Comparison of ENCODE assay signal across 8 mouse cellular contexts in genomic region chr10:4387701-4388383, GRCm38 (mm10). TPM values are rescaled to one million over a fixed set of nuclear protein-coding genes. Genes with fewer than 3 reads are reported as not detected.
DNase-seq lines count a peak whose midpoint lies in the region; ATAC-seq and TF ChIP-seq lines count a peak whose summit lies in the region.

TSS of gene Zbtb2 (minus strand) at chr10:4388108.

- peaks cover 2% of the 10 kb centered on the region; the same call in 1 of the 2 replicates for H3K36me3 ChIP-seq in embryonic facial prominence, embryonic 12.5 days
- H3K36me3 ChIP-seq in liver, adult 2 months (ENCODE audit: control insufficient read depth, insufficient read depth, low read length), result peaks cover under 1% of the 10 kb centered on the region; the same call in 1 of the 2 replicates

- H3K4me2 ChIP-seq in embryonic facial prominence, embryonic 12.5 days (replicated peaks), result peak within 1 kb of the TSS; percentile 92

- peak within 1 kb of the TSS; percentile 100 for H3K9ac ChIP-seq in embryonic facial prominence, embryonic 12.5 days
- H3K9ac ChIP-seq in liver, adult 2 months (ENCODE audit: low read depth, low read length), result peak within 1 kb of the TSS; percentile 98

- no peak for TF ChIP-seq POLR2A in liver, adult 2 months (IDR thresholded peaks at IDR 0.05; ENCODE audit: extremely low read depth, insufficient read depth, low read length)

- WGBS in embryonic facial prominence, embryonic 12.5 days, result 1% methylated on average over 64 of the region's 87 CpGs
- under 1% methylated on average over 53 of the region's 87 CpGs for WGBS in liver, adult 2 months

- no peak for ATAC-seq in embryonic facial prominence, embryonic 12.5 days (ENCODE audit: insufficient number of reproducible peaks, insufficient read depth, low FRiP score, low TSS enrichment)
- ATAC-seq in monocyte, adult 5-6 weeks (replicated peaks; ENCODE audit: insufficient number of reproducible peaks, low FRiP score, low TSS enrichment, poor library complexity, severe bottlenecking), result no peak

- H3K9me3 ChIP-seq in embryonic facial prominence, embryonic 12.5 days, result no peaks in the 10 kb centered on the region

- peak within 1 kb of the TSS; percentile 99 for H3K27ac ChIP-seq in embryonic facial prominence, embryonic 12.5 days
- H3K27ac ChIP-seq in liver, adult 2 months (replicated peaks; ENCODE audit: insufficient read depth, low read depth, low read length), result peak within 1 kb of the TSS; percentile 98

- no peak for TF ChIP-seq CTCF in liver, adult 2 months (IDR thresholded peaks at IDR 0.05; ENCODE audit: low read depth, low read length)

- no peaks in the 10 kb centered on the region for H3K27me3 ChIP-seq in embryonic facial prominence, embryonic 12.5 days
- H3K27me3 ChIP-seq in liver, adult 2 months (ENCODE audit: control insufficient read depth, insufficient read depth, low read length), result no peaks in the 10 kb centered on the region

- H3K4me3 ChIP-seq in embryonic facial prominence, embryonic 12.5 days, result peak within 1 kb of the TSS; percentile 99
- H3K4me3 ChIP-seq in liver, adult 2 months (ENCODE audit: insufficient read depth, low read depth, low read length), result peak within 1 kb of the TSS; percentile 94

- H3K4me1 ChIP-seq in embryonic facial prominence, embryonic 12.5 days, result peaks cover 32% of the 10 kb centered on the region
- peaks cover 30% of the 10 kb centered on the region for H3K4me1 ChIP-seq in liver, adult 2 months (ENCODE audit: control insufficient read depth, insufficient read depth, low read length)

- H3K79me2 ChIP-seq in liver, adult 2 months (ENCODE audit: control insufficient read depth, insufficient read depth, low read length), result peaks cover 34% of the 10 kb centered on the region; the same call in 1 of the 2 replicates

- DNase-seq in 3T3-L1 (ENCODE audit: low read depth, low spot score), result peak; percentile 48
- peak; percentile 86 for DNase-seq in adrenal gland, postnatal 14 days
- DNase-seq in heart, adult 8-10 months (ENCODE audit: low spot score), result peak; percentile 33
- peak; percentile 62 to 78 for DNase-seq in kidney, adult 8-10 months
- no peak for DNase-seq in liver, adult 2 months (ENCODE audit: extremely low read depth, low read depth, low spot score)
- peak; percentile 39 to 56 for DNase-seq in spleen, postnatal 14 days (ENCODE audit: low spot score in 2 of 2)

RNA-seq across cellular contexts. Expression of gene Zbtb2, which starts in this region (rescaled TPM):
- total RNA-seq in adrenal gland, postnatal 14 days (2021), result 11.7 and 12.3 TPM in 2 replicates
- polyA plus RNA-seq in embryonic facial prominence, embryonic 12.5 days (2016; fragmentation: Nextera tagmentation; extraction: Ambion mirVana), result 17.8 and 18.0 TPM in 2 replicates
- 1 to 10 TPM; 5.4 to 6.9 (median 5.7) TPM for total RNA-seq in heart, adult 8-10 months (2022)
- 2.4 and 3.0 TPM in 2 replicates for total RNA-seq in liver, adult 2 months (2014; rRNA removed)
- polyA plus RNA-seq in liver, adult 2 months (2012; rRNA removed), result 2.5 and 3.4 TPM in 2 replicates
- total RNA-seq in monocyte, adult 5-6 weeks (2017), result 25.2 to 30.1 TPM (median 28.5 TPM) in 3 replicates
